Mouse (Mus musculus) urinary bladder, postnatal 25 days (tissue): ENCODE measurements around the gene Olfr522.
"Not testable (repeated sequence)": the region's sequence is repeated elsewhere in the genome, so short reads cannot be mapped to it uniquely, and the experiment has no call there.

Experiments used
- DNase-seq: peaks from one replicate; pipeline ENCODE4 v3.0.0; 2022; ENCODE audit warnings: low spot score

Olfr522 gene

GRCm38 (mm10) chr7:140160363-140160762, 4.2 kb downstream of the Olfr522 start:
- no peak for DNase-seq

- no peak for DNase-seq
These were observed 10.2 kb downstream of the Olfr522 start, which contains the start of gene Sprn for GRCm38 (mm10) chr7:140154218-140154927. TSS of gene Sprn (minus strand) at chr7:140154877.

GRCm38 (mm10) chr7:140153829-140154217, 10.7 kb downstream of the Olfr522 start:
- DNase-seq, result no peak

GRCm38 (mm10) chr7:140153383-140153782, 11.2 kb downstream of the Olfr522 start:
- DNase-seq, result no peak

GRCm38 (mm10) chr7:140144550-140144949, 20.0 kb downstream of the Olfr522 start:
- no peak for DNase-seq

GRCm38 (mm10) chr7:140141350-140141749, 23.2 kb downstream of the Olfr522 start:
- DNase-seq, result peak; percentile 61

GRCm38 (mm10) chr7:140138021-140138310, 26.6 kb downstream of the Olfr522 start:
- DNase-seq, result no peak

- peak; percentile 99 for DNase-seq
These were observed 27.2 kb downstream of the Olfr522 start, which contains the start of gene Mtg1 for GRCm38 (mm10) chr7:140137135-140138020. TSS of gene Mtg1 (plus strand) at chr7:140137564.

- no peak for DNase-seq
These were observed 29.3 kb downstream of the Olfr522 start for GRCm38 (mm10) chr7:140135106-140135770.

- DNase-seq, result not testable (repeated sequence)
These were observed 30.5 kb downstream of the Olfr522 start for GRCm38 (mm10) chr7:140134033-140134432.

- not testable (repeated sequence) for DNase-seq
These were observed 32.4 kb downstream of the Olfr522 start for GRCm38 (mm10) chr7:140132184-140132583.

GRCm38 (mm10) chr7:140127911-140128310, 36.7 kb downstream of the Olfr522 start:
- DNase-seq, result no peak

- DNase-seq, result no peak
These were observed 37.6 kb downstream of the Olfr522 start for GRCm38 (mm10) chr7:140126934-140127333.

GRCm38 (mm10) chr7:140126022-140126350, 38.6 kb downstream of the Olfr522 start:
- no peak for DNase-seq

GRCm38 (mm10) chr7:140125278-140126021, 39.1 kb downstream of the Olfr522 start:
- DNase-seq, result peak; percentile 94

GRCm38 (mm10) chr7:140124382-140124781, 40.2 kb downstream of the Olfr522 start:
- DNase-seq, result no peak

GRCm38 (mm10) chr7:140122765-140123164, 41.8 kb downstream of the Olfr522 start:
- DNase-seq, result no peak

GRCm38 (mm10) chr7:140121338-140121910, 43.1 kb downstream of the Olfr522 start:
- DNase-seq, result no peak

- DNase-seq, result no peak
These were observed 44.1 kb downstream of the Olfr522 start for GRCm38 (mm10) chr7:140120484-140120883.

GRCm38 (mm10) chr7:140116329-140117054, 48.1 kb downstream of the Olfr522 start, which contains the start of gene Echs1:
TSS of gene Echs1 (minus strand) at chr7:140116476.
- DNase-seq, result peak; percentile 82
